8 mouse cellular contexts compared by ENCODE assay signal in genomic region chr13:21811539-21811938, GRCm38 (mm10). TPM values are rescaled to one million over a fixed set of nuclear protein-coding genes. Genes with fewer than 3 reads are reported as not detected.
DNase-seq lines count a peak whose midpoint lies in the region; ATAC-seq and TF ChIP-seq lines count a peak whose summit lies in the region.
"Not testable (repeated sequence)": the region's sequence is repeated elsewhere in the genome, so short reads cannot be mapped to it uniquely, and the experiment has no call there.

TSS of gene Hist1h4m (plus strand) at chr13:21811746.

- not testable (repeated sequence) for H3K36me3 ChIP-seq in forebrain, embryonic 13.5 days (ENCODE audit: poor library complexity, severe bottlenecking); heart, embryonic 14.5 days (ENCODE audit: control insufficient read depth, insufficient read depth, low read length); kidney, adult 2 months (ENCODE audit: control insufficient read depth, insufficient read depth, low read length)

- peak within 1 kb of the TSS; percentile 53 for H3K27ac ChIP-seq in bone marrow macrophage, adult 2 months (ENCODE audit: insufficient read depth, low read depth, low read length)
- H3K27ac ChIP-seq in forebrain, embryonic 13.5 days: peak within 1 kb of the TSS; percentile 40; the same call in 1 of the 2 replicates
- H3K27ac ChIP-seq in heart, embryonic 14.5 days (replicated peaks in 1 of 2; ENCODE audit: control insufficient read depth in 1 of 2, insufficient read depth in 1 of 2, low read depth in 2 of 2, low read length in 2 of 2); kidney, adult 2 months (ENCODE audit: insufficient read depth, low read depth, low read length); olfactory bulb, adult 2 months (ENCODE audit: insufficient read depth, low read depth, low read length): not testable (repeated sequence)

- H3K27me3 ChIP-seq in forebrain, embryonic 13.5 days; heart, embryonic 14.5 days (ENCODE audit: control insufficient read depth, insufficient read depth, low read length); kidney, adult 2 months (replicated peaks; ENCODE audit: control insufficient read depth, insufficient read depth, low read length): not testable (repeated sequence)

- ATAC-seq in forebrain, embryonic 13.5 days: peak; percentile 67
- ATAC-seq in heart, embryonic 14.5 days (ENCODE audit: insufficient number of reproducible peaks, insufficient read depth, low FRiP score, low read depth): 0 out of 2 replicates have a peak, but pooled peaks have one; percentile 55

- H3K4me3 ChIP-seq in bone marrow macrophage, adult 2 months (ENCODE audit: insufficient read depth, low read length): peak within 1 kb of the TSS; percentile 17
- peak within 1 kb of the TSS; percentile 25 for H3K4me3 ChIP-seq in forebrain, embryonic 13.5 days
- peak within 1 kb of the TSS in 1 of 2 experiments; percentile 23; a peak in 2 of 4 replicates for H3K4me3 ChIP-seq in heart, embryonic 14.5 days (ENCODE audit: control insufficient read depth in 1 of 2, insufficient read depth in 1 of 2, low read depth in 1 of 2, low read length in 2 of 2)
- H3K4me3 ChIP-seq in kidney, adult 2 months (ENCODE audit: insufficient read depth, low read depth, low read length): not testable (repeated sequence)
- peak within 1 kb of the TSS; percentile 29 for H3K4me3 ChIP-seq in olfactory bulb, adult 2 months (ENCODE audit: insufficient read depth, low read depth, low read length)

- H3K4me2 ChIP-seq in forebrain, embryonic 13.5 days: peak within 1 kb of the TSS; percentile 51
- peak within 1 kb of the TSS; percentile 47; the same call in 1 of the 2 replicates for H3K4me2 ChIP-seq in heart, embryonic 14.5 days (ENCODE audit: low read length)

- not testable (repeated sequence) for H3K9me3 ChIP-seq in forebrain, embryonic 13.5 days (replicated peaks); heart, embryonic 14.5 days (ENCODE audit: control insufficient read depth, low read length)

- H3K9ac ChIP-seq in forebrain, embryonic 13.5 days; heart, embryonic 14.5 days (ENCODE audit: low read length): not testable (repeated sequence)

- no CpG with 5 or more reads among the region's 24 CpGs for WGBS in forebrain, embryonic 13.5 days
- no CpG with 5 or more reads among the region's 24 CpGs for whole genome bisulfite sequencing in heart, embryonic 14.5 days
- no CpG with 5 or more reads among the region's 24 CpGs for WGBS in kidney, adult 2 months
- no CpG with 5 or more reads among the region's 24 CpGs for WGBS in olfactory bulb, adult 2 months

- H3K4me1 ChIP-seq in bone marrow macrophage, adult 2 months (ENCODE audit: control insufficient read depth, insufficient read depth, low read length); forebrain, embryonic 13.5 days; heart, embryonic 14.5 days (ENCODE audit: control insufficient read depth in 2 of 2, insufficient read depth in 2 of 2, low read length in 2 of 2); kidney, adult 2 months (ENCODE audit: control insufficient read depth, insufficient read depth, low read length); olfactory bulb, adult 2 months (ENCODE audit: control insufficient read depth, insufficient read depth, low read length): not testable (repeated sequence)

- intact Hi-C loops in left cerebral cortex, postnatal 14 days (cut with DNase I): not testable (repeated sequence)

- TF ChIP-seq CTCF in bone marrow macrophage, adult 2 months (IDR thresholded peaks at IDR 0.05; ENCODE audit: low read depth, low read length); kidney, adult 2 months (conservative IDR thresholded peaks at IDR 0.05; ENCODE audit: insufficient read depth, insufficient read length, low read depth, low read length); olfactory bulb, adult 2 months (IDR thresholded peaks at IDR 0.05; ENCODE audit: insufficient read depth, low read depth, low read length): not testable (repeated sequence)

- not testable (repeated sequence) for TF ChIP-seq POLR2A in bone marrow macrophage, adult 2 months (IDR thresholded peaks at IDR 0.05; ENCODE audit: borderline replicate concordance, low read depth, low read length); kidney, adult 2 months (IDR thresholded peaks at IDR 0.05; ENCODE audit: low read depth, low read length); olfactory bulb, adult 2 months (IDR thresholded peaks at IDR 0.05; ENCODE audit: insufficient read depth, low read depth, low read length)

- peak; percentile 43 for DNase-seq in kidney, adult 2 months
- peak in 1 of 2 experiments; percentile 49 for DNase-seq in left cerebral cortex, postnatal 14 days (ENCODE audit: low spot score in 2 of 2)
- DNase-seq in lung, postnatal 14 days: peak; percentile 47
- peak; percentile 51 to 64 for DNase-seq in thymus, postnatal 36 days

RNA-seq across cellular contexts. Expression of gene Hist1h4m, which starts in this region (rescaled TPM):
- polyA plus RNA-seq in bone marrow macrophage, adult 2 months (2012; ENCODE audit: insufficient read depth, insufficient read length, missing spikeins): 5.2 and 6.8 TPM in 2 replicates
- polyA plus RNA-seq in forebrain, embryonic 13.5 days (2015; fragmentation: Nextera tagmentation; extraction: Ambion mirVana): not detected in 2 replicates
- polyA plus RNA-seq in heart, embryonic 14.5 days (2014; fragmentation: Nextera tagmentation; extraction: Ambion mirVana): not detected in 2 replicates
- polyA plus RNA-seq in kidney, adult 2 months (2012; rRNA removed): not detected in 2 replicates
- 100 to 1,000 TPM; 213 to 226 TPM for total RNA-seq in left cerebral cortex, postnatal 14 days (2021)
- not detected in 2 replicates for polyA plus RNA-seq in olfactory bulb, adult 2 months (2012; ENCODE audit: insufficient read depth, insufficient read length, low replicate concordance, missing spikeins)

Comparison
In these comparisons a context has a peak if more than half of its experiments do, and no peak if none do; other contexts are left out.
1. Peak in ATAC-seq, H3K4me3 ChIP-seq, H3K27ac ChIP-seq and H3K4me2 ChIP-seq in forebrain, embryonic 13.5 days; RNA of the gene not detected or under 1 TPM.
2. Peak in ATAC-seq and H3K4me2 ChIP-seq in heart, embryonic 14.5 days; RNA of the gene not detected or under 1 TPM.
3. Peak in DNase-seq in kidney, adult 2 months; RNA of the gene not detected or under 1 TPM.